Mouse (Mus musculus) hindbrain, embryonic 15.5 days (tissue): ENCODE results near the gene Xrcc6. TPM values are rescaled to one million over a fixed set of nuclear protein-coding genes. Genes with fewer than 3 reads are reported as not detected.

Source experiments
- ATAC-seq: fragments of 200-750 bp; cut with Nextera tagmentation; 2 replicates; pipeline ENCODE4 v1.8.0; 2017; ENCODE audit warnings: low read depth, moderate number of reproducible peaks, moderate TSS enrichment; ENCODE audit not compliant: low FRiP score
- H3K27ac ChIP-seq: fragments of 300-500 bp; sonication (generic); replicated peaks from 2 replicates; pipeline ENCODE4 v1.5.1; 2015; ENCODE audit warnings: mild to moderate bottlenecking, inconsistent platforms
- H3K27me3 ChIP-seq: fragments of 300-500 bp; sonication (generic); 2 replicates; pipeline ENCODE4 v1.6.1; 2015; ENCODE audit warnings: control low read depth, inconsistent platforms
- H3K36me3 ChIP-seq: fragments of 300-500 bp; sonication (generic); 2 replicates; pipeline ENCODE4 v1.6.1; 2015; ENCODE audit warnings: control low read depth, inconsistent platforms
- H3K4me1 ChIP-seq: fragments of 300-500 bp; sonication (generic); replicated peaks from 2 replicates; pipeline ENCODE4 v1.6.1; 2015; ENCODE audit warnings: control low read depth, inconsistent platforms
- H3K4me2 ChIP-seq: fragments of 300-500 bp; sonication (generic); 2 replicates; pipeline ENCODE4 v1.6.1; 2015; ENCODE audit warnings: moderate library complexity, mild to moderate bottlenecking, inconsistent platforms
- H3K4me3 ChIP-seq: fragments of 300-500 bp; sonication (generic); 2 replicates; pipeline ENCODE4 v1.5.1; 2015; ENCODE audit warnings: mild to moderate bottlenecking, inconsistent platforms
- H3K9ac ChIP-seq: fragments of 300-500 bp; sonication (generic); 2 replicates; pipeline ENCODE4 v1.6.1; 2015; ENCODE audit warnings: inconsistent platforms
- H3K9me3 ChIP-seq: fragments of 300-500 bp; sonication (generic); 2 replicates; pipeline ENCODE4 v1.6.1; 2016; ENCODE audit warnings: control low read depth, inconsistent platforms
- WGBS: fragments of 180-500 bp; shearing (Covaris S2); methylation state at CpG from one replicate; pipeline ENCODE4 v1.1.7; 2015; 5-methylcytosine and 5-hydroxymethylcytosine counted together
- polyA plus RNA-seq: library from polyadenylated mRNA; unstranded; fragments of >200 nt; fragmentation: Nextera tagmentation; extraction: Ambion mirVana; gene quantifications from 2 replicates; pipeline ENCODE4 v1.2.1, GENCODE M21; 2015

The Xrcc6 gene
- polyA plus RNA-seq, 1 experiment from 2014 or later = 43.4 TPM

GRCm38 (mm10) chr15:81954151-81954583, 33.5 kb upstream of the Xrcc6 start:
- Histone ChIP-seq H3K27ac (no peak overlapping the region), H3K4me2 (no peak overlapping the region), H3K27me3 (no peaks in the 10 kb centered on the region), H3K9me3 (no peaks in the 10 kb centered on the region), H3K4me1 (peaks cover 4% of the 10 kb centered on the region), H3K4me3 (no peak overlapping the region), H3K9ac (no peak overlapping the region), H3K36me3 (peaks cover 46% of the 10 kb centered on the region)
- 96% methylated on average over 9 of the region's 9 CpGs for WGBS
- no peak for ATAC-seq

GRCm38 (mm10) chr15:81954716-81955115, 32.9 kb upstream of the Xrcc6 start:
- ATAC-seq = no peak
- no peaks in the 10 kb centered on the region for H3K9me3 ChIP-seq
- H3K9ac ChIP-seq = no peak overlapping the region
- 93% methylated on average over 6 of the region's 6 CpGs for WGBS
- H3K4me2 ChIP-seq = no peak overlapping the region
- no peak overlapping the region for H3K4me3 ChIP-seq
- H3K27me3 ChIP-seq = no peaks in the 10 kb centered on the region
- H3K4me1 ChIP-seq = peaks cover 10% of the 10 kb centered on the region
- peaks cover 43% of the 10 kb centered on the region for H3K36me3 ChIP-seq
- no peak overlapping the region for H3K27ac ChIP-seq

DNA sequence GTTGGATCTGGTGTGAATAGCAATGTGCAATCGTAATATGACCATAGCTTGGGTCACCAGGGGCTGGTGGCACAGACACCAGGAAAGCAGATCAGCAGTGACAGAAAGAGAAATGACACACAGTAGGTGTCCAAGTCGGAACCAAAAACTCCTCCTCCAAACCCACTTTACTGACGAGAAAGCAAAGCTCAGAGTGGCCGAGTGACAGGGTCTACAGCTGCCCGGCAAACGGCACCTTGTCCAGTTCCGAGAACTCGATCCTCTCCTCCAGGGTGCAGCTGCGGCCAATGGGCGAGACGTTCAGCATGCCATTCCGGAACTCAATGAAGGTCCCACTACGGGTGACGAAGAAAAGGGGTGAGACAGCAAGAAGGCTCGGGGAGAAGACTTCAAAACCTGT, 32.2 kb upstream of the Xrcc6 start:
- no peak overlapping the region for H3K4me3 ChIP-seq
- peaks cover 16% of the 10 kb centered on the region for H3K4me1 ChIP-seq
- no peaks in the 10 kb centered on the region for H3K9me3 ChIP-seq
- 95% methylated on average over 15 of the region's 15 CpGs for WGBS
- H3K27me3 ChIP-seq = no peaks in the 10 kb centered on the region
- peaks cover 43% of the 10 kb centered on the region for H3K36me3 ChIP-seq
- no peak overlapping the region for H3K27ac ChIP-seq
- H3K4me2 ChIP-seq = no peak overlapping the region
- H3K9ac ChIP-seq = no peak overlapping the region
- ATAC-seq = no peak

DNA sequence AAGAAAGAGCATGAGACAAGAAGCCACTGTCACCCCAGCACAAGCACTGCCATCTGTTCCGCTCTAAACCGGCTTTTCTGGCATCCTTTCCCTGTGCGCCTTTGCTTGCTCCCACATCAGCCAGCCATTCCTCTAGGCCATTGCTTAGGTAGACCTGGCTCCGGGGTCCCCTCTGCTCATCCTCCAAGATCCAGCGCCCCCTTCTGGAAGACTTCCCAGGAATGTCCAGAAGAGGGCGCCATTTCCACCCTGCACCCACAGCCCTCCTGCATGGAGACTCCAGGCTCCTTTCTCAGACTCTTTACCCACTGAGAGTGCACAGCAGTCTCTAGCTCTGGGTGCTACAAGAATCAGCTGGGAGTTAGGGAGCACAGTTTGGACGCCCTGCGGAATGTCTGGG, 31.2 kb upstream of the Xrcc6 start:
- no peaks in the 10 kb centered on the region for H3K9me3 ChIP-seq
- no peak overlapping the region for H3K4me3 ChIP-seq
- ATAC-seq = no peak
- peaks cover 16% of the 10 kb centered on the region for H3K4me1 ChIP-seq
- H3K9ac ChIP-seq = no peak overlapping the region
- H3K27me3 ChIP-seq = no peaks in the 10 kb centered on the region
- WGBS = 56% methylated on average over 8 of the region's 8 CpGs
- peaks cover 35% of the 10 kb centered on the region for H3K36me3 ChIP-seq
- no peak overlapping the region for H3K4me2 ChIP-seq
- H3K27ac ChIP-seq = no peak overlapping the region

DNA sequence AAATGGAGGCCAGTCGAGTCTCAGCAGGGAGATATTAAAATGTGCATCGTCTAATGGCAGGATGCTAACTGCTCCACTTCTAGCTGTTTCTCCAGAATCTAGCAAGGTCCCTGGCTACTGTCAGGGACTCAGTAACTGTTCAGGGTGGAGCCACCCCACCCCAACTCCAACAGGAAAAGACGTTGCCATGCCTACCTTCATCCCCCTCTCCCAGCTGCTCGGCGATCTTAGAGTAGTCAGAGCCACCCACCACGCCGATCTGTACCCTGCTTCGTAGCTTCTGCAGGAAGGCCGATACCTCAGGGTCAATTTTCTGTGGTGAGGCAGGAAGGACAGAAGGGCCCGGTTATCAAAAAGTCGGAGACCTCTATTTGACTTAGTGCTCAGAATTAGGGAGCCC, 30.0 kb upstream of the Xrcc6 start:
- Histone ChIP-seq H3K4me1 (peaks cover 16% of the 10 kb centered on the region), H3K9ac (no peak overlapping the region), H3K9me3 (no peaks in the 10 kb centered on the region), H3K4me3 (no peak overlapping the region), H3K27me3 (no peaks in the 10 kb centered on the region), H3K4me2 (no peak overlapping the region), H3K36me3 (peaks cover 25% of the 10 kb centered on the region), H3K27ac (no peak overlapping the region)
- WGBS = 85% methylated on average over 11 of the region's 11 CpGs
- no peak for ATAC-seq

DNA sequence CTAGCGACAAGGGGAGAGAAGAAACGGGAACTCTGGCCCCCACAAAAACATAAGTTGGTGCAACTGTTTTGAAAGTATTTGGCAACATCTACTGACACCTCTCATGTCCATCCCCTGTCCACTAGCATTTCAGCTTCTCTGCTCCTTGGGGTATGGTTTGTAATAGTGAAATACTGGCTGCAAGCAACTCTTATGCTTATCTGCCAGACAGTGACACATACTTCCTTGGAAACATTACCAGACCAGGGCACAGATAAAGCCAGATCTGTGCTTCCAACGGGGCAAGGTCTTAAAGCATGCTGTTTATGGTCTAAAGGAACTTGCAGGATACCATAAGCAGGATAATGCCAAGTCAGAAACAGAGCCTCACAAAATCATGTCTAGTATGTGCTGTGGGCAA, 28.7 kb upstream of the Xrcc6 start:
- no peak for ATAC-seq
- H3K27ac ChIP-seq = no peak overlapping the region
- H3K4me2 ChIP-seq = peak overlapping the region; percentile 86
- H3K9ac ChIP-seq = no peak overlapping the region
- no peaks in the 10 kb centered on the region for H3K9me3 ChIP-seq
- 91% methylated on average over 3 of the region's 3 CpGs for WGBS
- H3K4me1 ChIP-seq = peaks cover 16% of the 10 kb centered on the region
- H3K4me3 ChIP-seq = no peak overlapping the region
- H3K36me3 ChIP-seq = peaks cover 16% of the 10 kb centered on the region
- no peaks in the 10 kb centered on the region for H3K27me3 ChIP-seq

DNA sequence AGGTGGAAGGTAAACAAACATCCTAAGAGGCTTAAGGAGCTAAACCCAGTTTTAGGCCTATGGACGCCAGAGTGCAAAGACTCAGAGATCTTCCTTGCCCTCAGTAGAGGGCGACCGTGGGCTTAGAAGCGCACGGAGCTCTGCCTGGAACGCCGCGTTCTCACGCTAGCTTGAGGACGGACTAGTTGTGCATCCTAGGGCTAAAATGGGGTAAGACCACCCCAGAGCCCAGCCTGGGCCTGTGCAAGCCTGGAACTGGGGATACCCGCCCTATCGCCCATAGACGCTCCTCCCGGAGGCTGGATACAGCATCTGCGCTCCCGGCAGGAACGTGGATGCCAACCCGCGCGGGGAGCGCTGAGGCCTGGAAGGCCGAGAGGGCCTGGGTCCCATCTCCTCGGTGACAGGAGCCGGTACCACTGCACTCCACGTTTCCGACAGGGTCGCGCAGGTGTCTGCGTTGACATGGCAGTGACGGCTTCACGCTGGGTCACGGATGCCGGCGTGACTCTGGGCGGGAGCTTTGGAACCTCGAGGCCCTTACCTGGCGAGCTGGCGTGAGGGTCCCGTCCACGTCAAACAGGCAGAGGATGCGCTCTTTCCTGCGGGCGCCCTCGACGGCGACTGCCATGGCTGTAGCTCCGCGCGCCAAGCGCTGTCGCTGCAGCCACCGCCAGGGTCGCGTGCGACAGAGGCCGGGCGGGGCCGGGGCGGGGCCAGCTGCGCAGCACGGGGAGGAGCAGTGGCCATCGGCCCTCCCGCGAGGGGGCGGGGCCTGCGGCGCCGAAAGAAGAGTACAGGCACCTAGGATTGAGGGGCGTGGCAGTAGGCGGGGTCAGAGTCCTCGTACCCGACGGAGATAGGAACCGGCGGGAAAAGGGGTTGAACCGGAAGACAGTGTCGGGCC, 27.2 kb upstream of the Xrcc6 start, which contains the start of gene Pmm1:
Gene Pmm1, minus strand, starts transcription at position 760 of the 907 bp plus-strand sequence.
- H3K27ac ChIP-seq = peak within 1 kb of the TSS; percentile 89
- H3K9ac ChIP-seq = peak within 1 kb of the TSS; percentile 73
- WGBS = under 1% methylated on average over 75 of the region's 77 CpGs
- peak within 1 kb of the TSS; percentile 66 for H3K4me3 ChIP-seq
- peaks cover 3% of the 10 kb centered on the region; the same call in 1 of the 2 replicates for H3K36me3 ChIP-seq
- H3K4me1 ChIP-seq = peaks cover 16% of the 10 kb centered on the region
- H3K27me3 ChIP-seq = no peaks in the 10 kb centered on the region
- ATAC-seq = peak; percentile 96
- no peaks in the 10 kb centered on the region for H3K9me3 ChIP-seq
- peak within 1 kb of the TSS; percentile 86 for H3K4me2 ChIP-seq

DNA sequence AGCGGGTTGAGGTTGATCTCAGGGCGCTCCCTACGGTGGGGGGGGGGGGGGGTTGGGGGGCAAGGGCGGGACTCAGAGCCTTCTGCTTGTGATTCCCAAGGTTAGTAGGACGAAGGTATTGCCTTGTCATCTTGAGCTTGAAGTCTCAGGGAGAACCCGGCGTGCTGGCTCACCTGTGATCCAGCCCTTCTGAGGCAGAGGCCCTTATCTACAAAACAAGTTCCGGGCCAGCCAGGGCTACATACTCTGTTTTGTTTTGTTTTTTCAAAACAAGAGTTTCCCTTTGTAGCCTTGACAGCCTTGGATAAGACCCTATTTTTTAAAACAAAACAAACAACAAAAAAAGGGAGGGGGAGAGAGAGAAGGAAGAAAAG, 26.6 kb upstream of the Xrcc6 start:
- Histone ChIP-seq H3K4me3 (peak overlapping the region; percentile 66), H3K4me1 (peaks cover 16% of the 10 kb centered on the region), H3K27ac (peak overlapping the region; percentile 89), H3K27me3 (no peaks in the 10 kb centered on the region), H3K36me3 (no peaks in the 10 kb centered on the region), H3K9ac (no peak overlapping the region), H3K9me3 (no peaks in the 10 kb centered on the region), H3K4me2 (peak overlapping the region; percentile 86)
- no peak; the same call in 1 of the 2 replicates for ATAC-seq
- WGBS = 4% methylated on average over 7 of the region's 8 CpGs

DNA sequence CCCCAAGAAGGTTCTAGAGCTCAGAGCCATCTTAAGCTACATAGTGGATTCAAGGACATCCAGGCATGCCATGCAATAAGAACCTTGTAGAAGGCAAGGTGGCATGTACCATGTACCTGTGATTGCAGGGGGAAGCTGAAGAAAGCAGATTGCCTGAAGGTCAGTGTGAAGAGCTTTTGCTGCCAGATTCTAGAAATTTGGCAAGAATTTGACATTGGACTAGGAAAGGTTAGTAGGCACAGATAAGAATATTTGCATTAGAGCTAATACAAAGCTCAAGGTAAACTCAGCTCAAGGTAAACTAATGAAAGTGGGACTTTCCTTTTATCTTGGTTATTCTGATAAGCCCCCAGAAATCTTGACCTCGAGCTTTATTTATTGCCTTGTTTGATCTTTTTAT, 23.4 kb upstream of the Xrcc6 start:
- no peaks in the 10 kb centered on the region for H3K36me3 ChIP-seq
- no peak overlapping the region for H3K4me2 ChIP-seq
- H3K9me3 ChIP-seq = no peaks in the 10 kb centered on the region
- no peak overlapping the region for H3K4me3 ChIP-seq
- H3K27ac ChIP-seq = no peak overlapping the region
- no peak for ATAC-seq
- H3K9ac ChIP-seq = no peak overlapping the region
- peaks cover 11% of the 10 kb centered on the region for H3K4me1 ChIP-seq
- WGBS = 62% methylated on average over 1 of the region's 1 CpGs
- no peaks in the 10 kb centered on the region for H3K27me3 ChIP-seq

DNA sequence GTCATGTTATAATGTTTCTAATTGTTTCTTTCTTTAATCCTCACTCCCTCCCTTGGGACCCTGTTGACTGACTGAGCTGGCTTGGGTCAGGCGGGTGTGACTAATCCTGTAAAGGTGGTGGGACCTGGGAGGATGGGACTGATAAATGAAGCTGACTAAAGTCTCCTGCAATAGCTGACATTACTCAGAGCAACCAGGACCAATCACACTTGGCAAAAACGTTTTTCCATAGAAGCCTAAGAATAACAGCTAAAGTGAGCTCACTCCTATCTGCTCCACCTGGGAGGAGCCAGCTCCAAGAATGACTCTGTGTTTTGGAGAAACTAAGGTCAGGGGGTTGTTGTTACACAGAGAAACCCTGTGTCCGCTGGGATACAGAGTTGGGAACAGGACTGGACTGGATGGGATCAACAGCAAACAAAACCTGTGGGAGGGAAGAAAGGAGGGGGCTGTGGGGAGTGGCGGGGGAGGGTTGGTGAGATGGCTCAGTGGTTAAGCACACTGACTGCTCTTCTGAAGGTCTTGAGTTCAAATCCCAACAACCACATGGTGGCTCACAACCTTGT, 22.6 kb upstream of the Xrcc6 start:
- H3K4me3 ChIP-seq = no peak overlapping the region
- peaks cover 3% of the 10 kb centered on the region for H3K4me1 ChIP-seq
- WGBS = 71% methylated on average over 4 of the region's 4 CpGs
- H3K9ac ChIP-seq = no peak overlapping the region
- no peak overlapping the region for H3K4me2 ChIP-seq
- ATAC-seq = no peak
- H3K27me3 ChIP-seq = no peaks in the 10 kb centered on the region
- H3K27ac ChIP-seq = no peak overlapping the region
- no peaks in the 10 kb centered on the region for H3K36me3 ChIP-seq
- no peaks in the 10 kb centered on the region for H3K9me3 ChIP-seq

- no peak overlapping the region for H3K9ac ChIP-seq
- no peak overlapping the region for H3K4me2 ChIP-seq
- H3K27ac ChIP-seq = no peak overlapping the region
- H3K36me3 ChIP-seq = no peaks in the 10 kb centered on the region
- no peak overlapping the region for H3K4me3 ChIP-seq
- no peaks in the 10 kb centered on the region for H3K9me3 ChIP-seq
- 90% methylated on average over 10 of the region's 14 CpGs for WGBS
- no peaks in the 10 kb centered on the region for H3K4me1 ChIP-seq
- no peak for ATAC-seq
- no peaks in the 10 kb centered on the region for H3K27me3 ChIP-seq
Observed at GRCm38 (mm10) chr15:81966062-81966829, 21.4 kb upstream of the Xrcc6 start.

GRCm38 (mm10) chr15:81967821-81968220, 19.8 kb upstream of the Xrcc6 start:
- H3K4me2 ChIP-seq = no peak overlapping the region
- ATAC-seq = no peak
- H3K4me3 ChIP-seq = no peak overlapping the region

More at GRCm38 (mm10) chr15:81967821-81968220, 19.8 kb upstream of the Xrcc6 start:
- no peaks in the 10 kb centered on the region for H3K4me1 ChIP-seq
- H3K36me3 ChIP-seq = no peaks in the 10 kb centered on the region
- 0 out of 2 replicates have a peak, but pooled peaks cover 3% of the 10 kb centered on the region for H3K9me3 ChIP-seq
- 94% methylated on average over 5 of the region's 5 CpGs for WGBS
- no peaks in the 10 kb centered on the region for H3K27me3 ChIP-seq
- H3K27ac ChIP-seq = no peak overlapping the region
- H3K9ac ChIP-seq = no peak overlapping the region
